Mouse (Mus musculus) CD8-positive naive resting alpha-beta T cell, adult 57 days (primary cell): ENCODE results near the gene Rcan1. TPM values are rescaled to one million over a fixed set of nuclear protein-coding genes. Genes with fewer than 3 reads are reported as not detected.

Source experiments
- total RNA-seq: library from RNA; stranded (reverse); gene quantifications from one replicate; pipeline ENCODE4 v1.2.4, GENCODE M21; 2023

Gene Rcan1
- 7.1 TPM for total RNA-seq

GRCm38 (mm10) chr16:92470706-92471105 is at the start of gene Rcan1:
Gene Rcan1, minus strand, starts transcription at chr16:92470867.

DNA sequence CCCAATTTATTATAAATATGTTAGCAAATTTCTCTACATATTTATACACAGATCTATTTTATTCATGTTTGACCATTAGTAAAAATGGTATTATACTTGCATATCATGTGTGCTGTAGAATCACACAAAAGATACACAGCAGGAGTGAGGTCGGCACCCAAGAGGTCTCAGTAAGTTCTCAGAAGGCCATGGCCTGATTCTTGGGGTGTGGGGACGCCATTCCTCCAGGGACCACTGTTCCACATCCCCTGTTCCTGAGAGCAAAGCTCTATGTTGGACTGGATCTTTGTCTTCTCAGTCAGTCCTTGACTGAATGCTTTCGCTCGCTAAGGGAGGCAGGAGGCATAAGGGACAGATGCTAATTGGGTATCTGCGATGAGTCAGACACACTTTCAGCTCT is 14.8 kb upstream of the Rcan1 start, which contains the start of gene Clic6:
Gene Clic6, plus strand, starts transcription at position 301 of the 400 bp plus-strand sequence.

DNA sequence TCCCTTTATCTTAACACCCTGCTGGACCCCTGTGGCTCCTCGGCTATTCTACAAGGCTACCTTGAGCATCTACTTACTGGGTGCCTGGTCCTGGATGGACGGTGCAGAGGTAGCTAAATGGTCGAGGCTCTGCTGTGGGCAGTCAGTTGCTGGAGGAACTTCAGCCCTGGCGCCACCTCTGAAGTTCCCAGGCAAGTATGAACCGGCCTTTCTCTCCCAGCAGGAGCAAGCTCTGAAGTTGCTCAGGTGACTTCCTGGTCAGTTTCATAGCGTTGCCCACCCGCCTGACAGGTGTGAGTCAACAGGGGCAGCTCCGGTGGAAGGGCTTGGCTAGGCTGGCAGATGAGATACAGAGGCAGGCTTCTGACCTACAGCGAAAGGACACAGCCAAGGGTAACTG is 111.4 kb downstream of the Rcan1 start, which contains the start of gene Kcne1:
Gene Kcne1, minus strand, starts transcription at position 240 of the 400 bp plus-strand sequence.

Other genes starting within 250 kb of the Rcan1 start
- not detected for gene Kcne2, start 178.5 kb downstream of the Rcan1 start, total RNA-seq
- 23.7 TPM for gene Smim11, start 169.6 kb downstream of the Rcan1 start, total RNA-seq
- gene Fam243, start 149.4 kb downstream of the Rcan1 start, total RNA-seq = not detected
- gene Kcne1, start 111.4 kb downstream of the Rcan1 start, total RNA-seq = not detected
- not detected for gene Clic6, start 14.9 kb upstream of the Rcan1 start, total RNA-seq